Mouse (Mus musculus): ENCODE data around the gene St6galnac5.

Gene St6galnac5

GRCm38 (mm10) chr3:152913150-152913549 lies 68.9 kb downstream of the St6galnac5 start:
- DNase-seq (ENCODE audit: low spot score in 2 of 2), result no peak

GRCm38 (mm10) chr3:152912216-152913101 lies 69.6 kb downstream of the St6galnac5 start:
- DNase-seq (ENCODE audit: low spot score in 2 of 2), result no peak

DNA sequence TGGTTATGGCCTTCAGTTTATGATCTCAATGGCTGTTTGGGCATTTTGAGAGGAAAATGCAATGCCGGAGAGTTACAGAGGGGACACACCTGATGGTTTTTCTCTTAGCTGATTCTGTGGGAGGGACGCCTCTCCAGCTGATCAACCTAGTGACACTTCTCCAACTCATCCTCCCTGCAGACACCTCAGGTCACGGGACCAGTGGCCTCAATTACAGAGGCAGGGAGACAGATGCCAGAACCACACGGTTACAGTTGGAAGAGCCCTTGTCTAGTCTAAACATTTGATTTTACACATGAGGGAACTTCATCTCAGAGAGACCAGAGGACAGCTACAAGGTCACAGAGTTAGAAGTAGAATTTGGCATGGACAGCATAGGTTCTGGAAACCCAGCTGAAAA lies 70.5 kb downstream of the St6galnac5 start:
- DNase-seq (ENCODE audit: low spot score in 2 of 2), result no peak

- DNase-seq (ENCODE audit: low spot score in 2 of 2), result no peak
Measured at GRCm38 (mm10) chr3:152907683-152908082, 74.4 kb downstream of the St6galnac5 start.

DNA sequence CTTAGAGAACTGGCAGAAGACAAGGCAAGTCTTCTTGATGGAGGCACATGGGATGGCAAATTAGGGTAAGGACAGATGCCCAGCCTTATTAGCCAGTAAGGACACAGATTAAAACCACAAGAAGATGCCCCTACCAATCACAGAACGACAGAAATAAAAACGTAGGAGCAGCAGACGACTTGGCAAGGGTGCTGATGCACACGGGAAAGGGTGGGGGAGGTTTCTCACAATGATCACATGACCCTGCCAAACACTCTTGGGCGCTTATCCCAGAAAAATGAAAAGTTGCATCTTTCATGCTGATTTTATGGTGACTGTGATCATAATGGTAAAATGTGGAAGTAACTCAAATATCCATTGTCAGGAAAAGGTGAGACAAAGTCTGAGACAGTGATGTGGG lies 75.0 kb downstream of the St6galnac5 start:
- DNase-seq (ENCODE audit: low spot score in 2 of 2), result no peak

GRCm38 (mm10) chr3:152905800-152906199 lies 76.2 kb downstream of the St6galnac5 start:
- no peak for DNase-seq (ENCODE audit: low spot score in 2 of 2)

DNA sequence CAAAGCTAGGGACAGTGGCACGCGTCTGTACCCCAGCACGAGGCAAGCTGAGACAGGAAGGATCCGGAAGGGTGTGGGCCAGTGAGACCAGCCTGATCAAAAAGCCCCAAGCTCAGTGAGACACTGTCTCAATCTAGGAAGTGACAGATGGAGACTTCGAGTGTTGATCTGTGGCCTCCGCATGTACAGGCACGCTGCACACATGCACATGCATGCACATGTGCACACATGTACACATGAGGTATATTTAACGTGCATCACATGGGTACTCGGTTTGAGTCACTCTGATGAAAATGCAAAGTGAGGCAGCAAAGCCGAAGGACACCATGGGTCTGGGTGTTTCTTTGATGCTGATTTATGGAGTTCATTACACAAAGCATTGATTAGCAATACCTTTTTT lies 77.0 kb downstream of the St6galnac5 start:
- DNase-seq (ENCODE audit: low spot score in 2 of 2), result no peak

DNA sequence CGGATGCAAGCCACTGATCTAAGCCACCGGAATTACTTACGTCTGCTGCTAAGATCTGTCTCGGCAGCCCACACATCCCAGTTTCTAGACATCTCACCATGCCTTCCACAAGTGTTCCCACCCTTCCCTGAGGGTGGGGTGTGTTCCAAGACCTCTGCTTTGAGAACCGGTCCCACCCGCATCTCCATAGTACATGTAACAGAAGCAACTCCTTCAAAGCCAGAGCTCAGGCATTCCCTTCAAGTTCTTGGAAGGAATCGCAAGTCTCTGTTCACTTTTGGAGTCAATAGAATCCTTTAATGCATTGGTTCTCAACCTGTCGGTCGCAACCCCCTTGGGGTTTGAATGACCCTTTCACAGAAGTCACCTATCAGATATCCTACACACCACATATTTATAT lies 83.1 kb downstream of the St6galnac5 start:
- no peak for DNase-seq (ENCODE audit: low spot score in 2 of 2)

DNA sequence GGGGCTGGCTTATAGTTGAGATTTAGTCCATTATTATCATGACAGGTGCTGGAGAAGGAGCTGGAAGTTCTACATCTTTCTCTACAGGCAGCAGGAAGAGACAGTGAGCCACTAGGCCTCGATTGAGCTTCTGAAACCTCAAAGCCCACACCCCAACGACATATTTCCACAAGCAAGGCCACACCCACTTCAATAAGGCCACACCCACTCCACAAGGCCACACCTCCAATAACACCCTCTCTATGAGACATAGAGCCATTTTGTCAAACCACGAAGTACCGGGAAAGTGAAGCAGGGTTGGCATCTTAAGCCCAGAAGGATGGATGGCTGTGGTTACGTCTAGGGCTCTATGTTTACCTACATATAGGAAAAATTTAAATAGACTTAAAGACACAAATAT lies 84.8 kb downstream of the St6galnac5 start:
- DNase-seq (ENCODE audit: low spot score in 2 of 2), result no peak

DNA sequence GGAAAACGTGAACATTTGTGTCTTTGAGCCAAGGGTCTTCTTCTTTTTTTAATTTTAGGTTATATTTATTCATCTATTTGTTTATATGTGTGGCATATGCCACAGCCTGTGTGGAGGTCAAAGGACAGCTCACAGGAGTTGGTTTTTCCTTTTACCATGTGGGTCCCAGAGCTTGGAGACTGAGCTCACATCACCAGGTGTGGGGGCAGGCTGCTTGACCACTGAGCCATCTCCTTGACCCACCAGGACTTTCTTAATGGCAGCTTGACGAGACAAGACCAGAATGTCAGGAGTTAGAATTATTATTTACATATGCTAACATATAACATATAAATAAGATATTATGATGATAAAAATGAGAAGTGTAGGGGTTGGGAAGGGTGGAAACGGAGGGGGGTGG lies 85.9 kb downstream of the St6galnac5 start:
- no peak for DNase-seq (ENCODE audit: low spot score in 2 of 2)

- DNase-seq (ENCODE audit: low spot score in 2 of 2), result no peak
Measured at GRCm38 (mm10) chr3:152894935-152895334, 87.1 kb downstream of the St6galnac5 start.

GRCm38 (mm10) chr3:152888116-152888515 lies 93.9 kb downstream of the St6galnac5 start:
- no peak for DNase-seq (ENCODE audit: low spot score in 2 of 2)

DNA sequence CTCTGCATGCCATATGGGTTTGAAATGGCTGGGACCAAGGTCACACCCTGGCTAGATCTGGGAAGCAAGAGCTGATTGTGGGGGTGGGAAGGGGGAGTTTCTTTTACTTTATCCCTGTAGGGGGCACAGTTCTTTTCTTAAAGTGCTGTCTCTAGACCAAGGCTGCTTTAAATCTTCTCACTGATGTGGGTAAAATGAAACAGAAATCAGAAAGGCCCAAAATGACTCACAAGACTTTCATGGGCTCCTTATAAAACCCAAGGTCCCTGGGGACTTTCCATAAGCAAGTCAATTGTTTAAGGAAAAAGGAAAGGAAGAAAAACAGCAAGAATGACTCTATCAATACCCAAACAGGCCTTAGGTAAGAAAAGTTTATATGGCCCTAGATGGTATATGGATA lies 95.3 kb downstream of the St6galnac5 start:
- no peak for DNase-seq (ENCODE audit: low spot score in 2 of 2)

GRCm38 (mm10) chr3:152883556-152883955 lies 98.5 kb downstream of the St6galnac5 start:
- DNase-seq (ENCODE audit: low spot score in 2 of 2), result no peak

DNA sequence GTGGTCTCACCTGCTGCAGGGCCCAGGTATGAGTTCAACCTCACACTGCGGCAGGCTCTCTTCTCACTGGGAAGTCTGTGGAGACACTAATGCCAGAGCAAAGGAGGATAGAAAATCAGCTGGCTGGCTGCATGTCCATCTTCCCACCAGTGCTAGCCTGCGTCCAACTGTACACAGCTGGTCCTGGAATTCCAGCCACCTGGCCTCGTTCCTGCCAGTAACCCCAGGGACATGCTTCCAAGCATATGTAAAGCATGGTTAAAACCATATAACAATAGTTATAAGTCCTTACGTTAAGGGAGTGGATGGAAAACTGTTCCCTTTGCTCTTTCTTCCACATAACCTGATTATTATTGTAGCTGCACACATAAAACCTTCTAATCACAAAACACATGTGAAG lies 100.3 kb downstream of the St6galnac5 start:
- no peak for DNase-seq (ENCODE audit: low spot score in 2 of 2)

- no peak for DNase-seq (ENCODE audit: low spot score in 2 of 2)
Measured at GRCm38 (mm10) chr3:152880121-152880835, 101.8 kb downstream of the St6galnac5 start.

DNA sequence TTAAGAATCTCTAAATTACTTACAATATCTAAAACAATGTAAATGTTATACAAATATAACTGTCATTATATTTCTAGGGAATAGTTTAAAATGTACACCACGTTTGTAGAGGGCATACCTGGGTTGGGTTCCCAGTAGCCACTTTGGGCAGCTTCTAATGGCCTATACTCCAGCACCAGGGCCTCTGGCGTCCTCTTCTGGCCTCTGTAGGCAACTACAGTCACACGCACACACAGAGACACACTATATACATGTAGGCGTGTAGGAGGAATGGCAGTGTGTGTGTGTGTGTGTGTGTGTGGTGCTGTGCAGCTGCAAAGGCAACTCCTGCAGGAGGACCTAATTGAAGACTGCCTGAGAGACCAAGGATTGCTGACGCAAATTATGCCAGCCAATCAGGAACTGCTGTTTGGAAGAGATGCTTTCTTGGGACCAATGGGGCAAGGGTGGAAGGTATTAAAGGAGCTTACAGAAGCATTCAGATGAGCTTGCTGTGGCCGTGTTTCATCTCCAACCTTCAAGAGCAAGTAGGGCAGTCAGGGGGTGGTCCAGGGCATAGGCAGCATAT lies 106.2 kb downstream of the St6galnac5 start:
- DNase-seq (ENCODE audit: low spot score in 2 of 2), result no peak

GRCm38 (mm10) chr3:152874431-152875355 lies 107.4 kb downstream of the St6galnac5 start:
- peak in 1 of 2 experiments; percentile 68 for DNase-seq (ENCODE audit: low spot score in 2 of 2)

DNA sequence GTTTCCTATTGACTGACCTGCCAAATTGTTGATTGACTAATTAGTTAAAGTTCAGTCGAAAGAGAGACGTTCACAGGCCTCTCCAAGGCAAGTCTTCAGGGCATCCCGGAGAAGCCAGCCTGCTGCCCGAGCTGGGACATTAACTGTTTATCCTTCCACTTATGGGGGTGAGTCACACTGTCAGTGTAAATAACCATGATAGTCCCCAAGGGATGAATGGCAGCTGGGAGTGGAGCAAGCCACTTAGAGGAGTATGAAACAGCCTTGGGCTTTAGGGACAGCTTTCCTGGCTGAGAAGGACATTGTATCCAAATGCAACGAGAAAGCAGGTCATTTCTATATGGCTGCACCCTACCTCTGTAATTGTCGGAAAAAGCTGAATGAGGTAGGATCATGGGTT lies 109.5 kb downstream of the St6galnac5 start:
- no peak for DNase-seq (ENCODE audit: low spot score in 2 of 2)

DNA sequence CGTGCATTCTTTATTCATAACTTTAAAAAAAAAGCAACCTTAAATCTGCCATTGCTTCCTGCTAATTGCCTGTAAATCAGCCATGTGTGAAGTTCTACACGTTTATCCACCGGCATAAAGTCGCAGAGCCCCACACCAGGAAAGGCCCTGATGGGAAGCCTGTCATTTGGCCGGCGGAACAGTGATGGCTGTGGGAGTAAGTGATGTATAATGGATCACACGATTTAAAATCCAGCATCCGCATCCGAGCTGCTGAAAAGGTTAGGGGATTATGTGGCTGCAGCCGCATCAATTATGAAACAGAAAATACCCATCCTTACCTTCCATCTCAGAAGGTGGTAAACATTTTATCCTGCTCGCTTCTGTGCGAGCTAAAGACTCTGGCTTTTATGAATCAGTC lies 110.0 kb downstream of the St6galnac5 start:
- no peak for DNase-seq (ENCODE audit: low spot score in 2 of 2)

DNA sequence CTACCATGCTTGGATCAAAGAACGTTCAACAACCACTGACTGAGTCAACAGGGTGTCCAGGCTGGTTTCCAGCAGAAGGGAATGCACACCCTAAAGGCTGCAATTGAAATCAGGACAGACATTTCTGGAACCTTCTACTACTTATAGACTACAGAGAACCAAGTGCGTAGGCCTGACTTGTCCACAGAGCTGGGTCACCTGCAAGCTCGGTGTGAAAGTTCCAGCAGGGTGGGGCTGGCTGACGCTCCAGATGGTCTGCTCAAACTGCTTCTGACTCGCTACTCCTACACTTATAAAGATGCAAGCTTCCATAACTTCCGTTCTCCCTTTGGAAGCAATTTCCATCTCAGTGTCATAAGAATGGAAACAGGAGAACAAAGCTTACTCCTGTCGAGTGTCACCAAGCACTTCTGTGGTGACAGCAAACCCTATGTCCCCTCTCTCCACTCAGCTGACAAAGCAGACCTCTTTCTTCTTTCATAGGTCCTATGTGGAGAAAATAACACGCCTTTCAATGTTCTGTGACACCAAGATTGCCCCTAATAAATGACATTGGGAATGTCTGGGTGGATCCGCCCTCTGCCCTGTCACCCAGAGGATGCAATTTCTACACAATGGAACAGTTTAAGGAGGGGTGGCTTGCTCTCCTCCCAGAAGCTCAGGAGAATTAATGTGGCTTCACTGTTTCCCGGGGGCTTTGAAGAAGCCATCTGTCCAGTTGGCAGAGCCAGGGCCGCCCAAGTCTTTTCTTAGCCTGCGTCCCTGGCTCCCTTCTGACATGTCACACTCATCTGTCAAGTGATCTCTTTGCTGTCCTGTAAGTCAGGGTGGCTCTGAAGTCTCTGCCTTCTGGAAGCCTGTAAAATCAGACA lies 114.2 kb downstream of the St6galnac5 start:
- DNase-seq (ENCODE audit: low spot score in 2 of 2), result no peak
